Mouse (Mus musculus): ENCODE data around the gene Spa17.

Gene Spa17

GRCm38 (mm10) chr9:37568605-37569214, 44.8 kb downstream of the Spa17 start:
- in situ Hi-C loops (cut with MboI; ENCODE audit: unreplicated experiment in 2 of 2): no loop called here

GRCm38 (mm10) chr9:37567892-37568604, 45.5 kb downstream of the Spa17 start:
- in situ Hi-C loops (cut with MboI; ENCODE audit: unreplicated experiment in 2 of 2): no loop called here

GRCm38 (mm10) chr9:37567454-37567853, 46.1 kb downstream of the Spa17 start:
- in situ Hi-C loops (cut with MboI; ENCODE audit: unreplicated experiment in 2 of 2): no loop called here

GRCm38 (mm10) chr9:37567019-37567418, 46.5 kb downstream of the Spa17 start:
- in situ Hi-C loops (cut with MboI; ENCODE audit: unreplicated experiment in 2 of 2): no loop called here

- in situ Hi-C loops (cut with MboI; ENCODE audit: unreplicated experiment in 2 of 2): no loop called here
Observed at GRCm38 (mm10) chr9:37563805-37564204, 49.7 kb downstream of the Spa17 start.

GRCm38 (mm10) chr9:37560617-37561016, 52.9 kb downstream of the Spa17 start:
- in situ Hi-C loops (cut with MboI; ENCODE audit: unreplicated experiment in 2 of 2): no loop called here

GRCm38 (mm10) chr9:37556366-37556765, 57.2 kb downstream of the Spa17 start:
- in situ Hi-C loops (cut with MboI; ENCODE audit: unreplicated experiment in 2 of 2): no loop called here

- in situ Hi-C loops (cut with MboI; ENCODE audit: unreplicated experiment in 2 of 2): no loop called here
Observed at GRCm38 (mm10) chr9:37554838-37555748, 58.4 kb downstream of the Spa17 start, which contains the start of gene Siae. Gene Siae (plus strand): TSS chr9:37555698.

GRCm38 (mm10) chr9:37554279-37554678, 59.2 kb downstream of the Spa17 start:
- in situ Hi-C loops (cut with MboI; ENCODE audit: unreplicated experiment in 2 of 2): no loop called here

All from v-Abl transformed pro-B cells (cell line).